Mouse (Mus musculus) yolk sac, embryonic 10.5 days (tissue): ENCODE data around the gene Tmem176b.
A peak's percentile ranks its signal among the peaks of the same experiment; 100 is the strongest.
"Not testable (repeated sequence)": the region's sequence is repeated elsewhere in the genome, so short reads cannot be mapped to it uniquely, and the experiment has no call there.

Experiments
- DNase-seq: peaks from one replicate; pipeline ENCODE4 v3.0.0-alpha.2; 2017; ENCODE audit warnings: low spot score

Gene Tmem176b

GRCm38 (mm10) chr6:48842111-48842842 lies 981 bp upstream of the Tmem176b start:
- no peak for DNase-seq

GRCm38 (mm10) chr6:48840371-48840969 lies 826 bp downstream of the Tmem176b start, which contains the start of gene Tmem176a:
Gene Tmem176a, plus strand, starts transcription at chr6:48840919.
- DNase-seq = no peak

GRCm38 (mm10) chr6:48838321-48839080 lies 2.8 kb downstream of the Tmem176b start:
- DNase-seq = no peak

GRCm38 (mm10) chr6:48837516-48837915 lies 3.8 kb downstream of the Tmem176b start:
- DNase-seq = no peak

GRCm38 (mm10) chr6:48836146-48836545 lies 5.2 kb downstream of the Tmem176b start:
- no peak for DNase-seq

- no peak for DNase-seq
These were observed 6.1 kb downstream of the Tmem176b start for GRCm38 (mm10) chr6:48835241-48835640.

- no peak for DNase-seq
These were observed 7.8 kb downstream of the Tmem176b start for GRCm38 (mm10) chr6:48833515-48833914.

GRCm38 (mm10) chr6:48832426-48832825 lies 8.9 kb downstream of the Tmem176b start:
- no peak for DNase-seq

GRCm38 (mm10) chr6:48831141-48831540 lies 10.2 kb downstream of the Tmem176b start:
- DNase-seq = no peak

- no peak for DNase-seq
These were observed 11.1 kb downstream of the Tmem176b start for GRCm38 (mm10) chr6:48830241-48830640.

- DNase-seq = no peak
These were observed 11.6 kb downstream of the Tmem176b start for GRCm38 (mm10) chr6:48829651-48830050.

- DNase-seq = peak; percentile 29
These were observed 12.3 kb downstream of the Tmem176b start for GRCm38 (mm10) chr6:48828976-48829375.

- DNase-seq = peak; percentile 84
These were observed 16.3 kb downstream of the Tmem176b start for GRCm38 (mm10) chr6:48825016-48825415.

- not testable (repeated sequence) for DNase-seq
These were observed 19.1 kb downstream of the Tmem176b start for GRCm38 (mm10) chr6:48821991-48822785.

- DNase-seq = peak; percentile 24
These were observed 23.5 kb downstream of the Tmem176b start for GRCm38 (mm10) chr6:48817815-48818214.

- no peak for DNase-seq
These were observed 26.3 kb downstream of the Tmem176b start for GRCm38 (mm10) chr6:48815013-48815412.

- DNase-seq = no peak
These were observed 31.6 kb downstream of the Tmem176b start for GRCm38 (mm10) chr6:48809494-48810219.

- DNase-seq = no peak
These were observed 34.5 kb downstream of the Tmem176b start for GRCm38 (mm10) chr6:48806746-48807145.

GRCm38 (mm10) chr6:48804346-48804745 lies 37.0 kb downstream of the Tmem176b start:
- no peak for DNase-seq

GRCm38 (mm10) chr6:48803406-48804051 lies 37.8 kb downstream of the Tmem176b start:
- DNase-seq = no peak

- no peak for DNase-seq
These were observed 39.4 kb downstream of the Tmem176b start for GRCm38 (mm10) chr6:48801897-48802296.
